Comparison of ENCODE assay signal across 30 mouse cellular contexts in genomic region chr5:34266065-34266464, GRCm38 (mm10). TPM values are rescaled to one million over a fixed set of nuclear protein-coding genes. Genes with fewer than 3 reads are reported as not detected.
A peak's percentile ranks its signal among the peaks of the same experiment; 100 is the strongest.
DNase-seq lines count a peak whose midpoint lies in the region; ATAC-seq and TF ChIP-seq lines count a peak whose summit lies in the region.
"Had no signal": no experiment of that assay in that cellular context is flagged by ENCODE, and none has a peak within 500 bp of the region (broad histone marks: within the 10 kb centered on the region; RNA-seq: fewer than 3 reads in every experiment).

No protein-coding gene starts in this region.

- no peak for TF ChIP-seq CTCF in hindbrain, postnatal 0 days (IDR thresholded peaks at IDR 0.05; ENCODE audit: low read depth)

- H3K9ac ChIP-seq in midbrain, embryonic 11.5 days (ENCODE audit: low read length): no peak overlapping the region
- H3K9ac ChIP-seq in hindbrain, postnatal 0 days (replicated peaks; ENCODE audit: low read length): no peak overlapping the region
- H3K9ac ChIP-seq: embryonic facial prominence, embryonic 13.5 days; forebrain, embryonic 13.5 days; heart, embryonic 12.5 days; heart, embryonic 15.5 days; hindbrain, embryonic 12.5 days; hindbrain, embryonic 15.5 days had no signal

- no peaks in the 10 kb centered on the region for H3K36me3 ChIP-seq in midbrain, embryonic 11.5 days (ENCODE audit: control insufficient read depth, insufficient read depth, low read length)
- H3K36me3 ChIP-seq in midbrain, embryonic 10.5 days: no peaks in the 10 kb centered on the region
- H3K36me3 ChIP-seq in hindbrain, postnatal 0 days (ENCODE audit: insufficient read depth, low read length): no peaks in the 10 kb centered on the region
- H3K36me3 ChIP-seq: embryonic facial prominence, embryonic 10.5 days; embryonic facial prominence, embryonic 13.5 days; forebrain, embryonic 10.5 days; heart, embryonic 12.5 days; heart, embryonic 15.5 days; hindbrain, embryonic 12.5 days; hindbrain, embryonic 15.5 days had no signal

- H3K4me2 ChIP-seq in midbrain, embryonic 11.5 days: no peak overlapping the region
- H3K4me2 ChIP-seq in hindbrain, postnatal 0 days (ENCODE audit: low read depth, low read length): no peak overlapping the region
- H3K4me2 ChIP-seq: embryonic facial prominence, embryonic 13.5 days; forebrain, embryonic 13.5 days; heart, embryonic 12.5 days; heart, embryonic 15.5 days; hindbrain, embryonic 12.5 days; hindbrain, embryonic 15.5 days had no signal

- H3K27me3 ChIP-seq in midbrain, embryonic 11.5 days (ENCODE audit: control insufficient read depth, insufficient read depth, low read length): no peaks in the 10 kb centered on the region
- no peaks in the 10 kb centered on the region for H3K27me3 ChIP-seq in midbrain, embryonic 10.5 days (ENCODE audit: low read depth, poor library complexity, severe bottlenecking)
- H3K27me3 ChIP-seq in hindbrain, postnatal 0 days (ENCODE audit: insufficient read depth, low read length): no peaks in the 10 kb centered on the region
- H3K27me3 ChIP-seq: embryonic facial prominence, embryonic 13.5 days; forebrain, embryonic 13.5 days; heart, embryonic 12.5 days; heart, embryonic 15.5 days; hindbrain, embryonic 12.5 days; hindbrain, embryonic 15.5 days had no signal

- 80% methylated on average over 4 of the region's 4 CpGs for whole genome bisulfite sequencing in midbrain, embryonic 11.5 days
- 85% methylated on average over 4 of the region's 4 CpGs for whole genome bisulfite sequencing in midbrain, embryonic 10.5 days
- WGBS in hindbrain, postnatal 0 days: 76% methylated on average over 4 of the region's 4 CpGs

- DNase-seq in midbrain, embryonic 11.5 days (ENCODE audit: low spot score, missing footprints): peak; percentile 21
- no peak for DNase-seq in midbrain, embryonic 10.5 days (ENCODE audit: low spot score)
- DNase-seq in induced T-regulatory cell, adult 2 months (ENCODE audit: low read depth): peak; percentile 29
- DNase-seq in layer of hippocampus, adult 11-12 months (ENCODE audit: low spot score): no peak
- DNase-seq in hindbrain, postnatal 0 days (ENCODE audit: low spot score): no peak
- DNase-seq: adrenal gland, adult 8-10 months; adrenal gland, postnatal 36 days; cerebellum, adult 9-11 months; embryo, embryonic 11 days; gastrocnemius, postnatal 10 days; heart, adult 18-20 months; heart, postnatal 10 days had no signal

- H3K9me3 ChIP-seq in midbrain, embryonic 11.5 days (ENCODE audit: control insufficient read depth, low read length): no peaks in the 10 kb centered on the region
- H3K9me3 ChIP-seq in midbrain, embryonic 10.5 days (replicated peaks): no peaks in the 10 kb centered on the region
- no peaks in the 10 kb centered on the region for H3K9me3 ChIP-seq in hindbrain, postnatal 0 days (ENCODE audit: low read length)
- H3K9me3 ChIP-seq: embryonic facial prominence, embryonic 10.5 days; embryonic facial prominence, embryonic 13.5 days; forebrain, embryonic 10.5 days; forebrain, embryonic 13.5 days; heart, embryonic 12.5 days; heart, embryonic 15.5 days; hindbrain, embryonic 12.5 days; hindbrain, embryonic 15.5 days had no signal

- H3K27ac ChIP-seq in midbrain, embryonic 11.5 days (ENCODE audit: low read depth, low read length): no peak overlapping the region
- H3K27ac ChIP-seq in midbrain, embryonic 10.5 days (replicated peaks): no peak overlapping the region
- H3K27ac ChIP-seq in hindbrain, postnatal 0 days: no peak overlapping the region
- H3K27ac ChIP-seq: embryonic facial prominence, embryonic 10.5 days; embryonic facial prominence, embryonic 13.5 days; forebrain, embryonic 10.5 days; forebrain, embryonic 13.5 days; heart, embryonic 15.5 days; hindbrain, embryonic 12.5 days; hindbrain, embryonic 15.5 days had no signal

- no peak overlapping the region for H3K4me3 ChIP-seq in midbrain, embryonic 11.5 days (ENCODE audit: low read depth, low read length)
- H3K4me3 ChIP-seq in midbrain, embryonic 10.5 days: no peak overlapping the region
- no peak overlapping the region for H3K4me3 ChIP-seq in hindbrain, postnatal 0 days (ENCODE audit: low read length)
- H3K4me3 ChIP-seq: embryonic facial prominence, embryonic 10.5 days; embryonic facial prominence, embryonic 13.5 days; forebrain, embryonic 10.5 days; forebrain, embryonic 13.5 days; heart, embryonic 12.5 days; heart, embryonic 15.5 days; hindbrain, embryonic 12.5 days; hindbrain, embryonic 15.5 days had no signal

- no peak for ATAC-seq in midbrain, embryonic 11.5 days (ENCODE audit: low FRiP score)
- ATAC-seq in monocyte, adult 5-6 weeks (replicated peaks; ENCODE audit: insufficient number of reproducible peaks, low FRiP score, low TSS enrichment, poor library complexity, severe bottlenecking): peak; percentile 82
- ATAC-seq in hindbrain, postnatal 0 days: no peak
- no peak for ATAC-seq in inflammation-experienced regulatory T-cells, adult 6 months
- ATAC-seq: activated CD4-positive, CD25-positive, alpha-beta regulatory T cell, adult 4 months; CD4-positive, CD25-positive, alpha-beta regulatory T cell, adult 4 months; forebrain, embryonic 13.5 days; forebrain, embryonic 16.5 days; intestine, postnatal 0 days had no signal

- no peaks in the 10 kb centered on the region for H3K4me1 ChIP-seq in midbrain, embryonic 11.5 days (ENCODE audit: control insufficient read depth, insufficient read depth, low read length)
- peaks cover 3% of the 10 kb centered on the region; the same call in 1 of the 2 replicates for H3K4me1 ChIP-seq in midbrain, embryonic 10.5 days
- no peaks in the 10 kb centered on the region for H3K4me1 ChIP-seq in hindbrain, postnatal 0 days (ENCODE audit: insufficient read depth, low read length)
- H3K4me1 ChIP-seq: embryonic facial prominence, embryonic 10.5 days; embryonic facial prominence, embryonic 13.5 days; forebrain, embryonic 10.5 days; hindbrain, embryonic 12.5 days; hindbrain, embryonic 15.5 days had no signal

RNA-seq across cellular contexts. Expression of gene Zfyve28, which starts 22.2 kb away (rescaled TPM):
- polyA plus RNA-seq in midbrain, embryonic 11.5 days (2014; fragmentation: Nextera tagmentation; extraction: Ambion mirVana): 0.75 and 1.0 TPM in 2 replicates
- polyA plus RNA-seq in midbrain, embryonic 10.5 days (2016; fragmentation: Nextera tagmentation; extraction: Ambion mirVana): 1.1 and 2.3 TPM in 2 replicates
- 0.43 to 3.9 TPM (median 0.67 TPM) in 3 replicates for total RNA-seq in monocyte, adult 5-6 weeks (2017)
- 10.1 and 13.9 TPM in 2 replicates for total RNA-seq in hindbrain, postnatal 0 days (2014; rRNA removed)
- 3.0 and 3.8 TPM in 2 replicates for polyA plus RNA-seq in hindbrain, postnatal 0 days (2015; fragmentation: Nextera tagmentation; extraction: Ambion mirVana)
- polyA plus RNA-seq in inflammation-experienced regulatory T-cells, adult 6 months (2017; shearing (Covaris generic)): 1 to 10 TPM; 1.5 to 5.6 (median 4.6) TPM

RNA-seq across cellular contexts. Expression of gene Cfap99, which starts 22.3 kb away (rescaled TPM):
- polyA plus RNA-seq in midbrain, embryonic 11.5 days (2014; fragmentation: Nextera tagmentation; extraction: Ambion mirVana): 0.16 TPM in 1 of 2 replicates, not detected in the other
- not detected in 2 replicates for polyA plus RNA-seq in midbrain, embryonic 10.5 days (2016; fragmentation: Nextera tagmentation; extraction: Ambion mirVana)
- total RNA-seq in monocyte, adult 5-6 weeks (2017): 0.38 TPM in 1 of 3 replicates, not detected in the others
- total RNA-seq in hindbrain, postnatal 0 days (2014; rRNA removed): 0.97 TPM in 1 of 2 replicates, not detected in the other
- polyA plus RNA-seq in hindbrain, postnatal 0 days (2015; fragmentation: Nextera tagmentation; extraction: Ambion mirVana): 0.13 and 0.19 TPM in 2 replicates
- polyA plus RNA-seq in inflammation-experienced regulatory T-cells, adult 6 months (2017; shearing (Covaris generic)): not detected
- total RNA-seq: adrenal gland, postnatal 36 days; gastrocnemius, adult 18-20 months; heart, adult 18-20 months; heart, postnatal 10 days; hematopoietic stem cell, adult 5-6 weeks had no signal
- polyA plus RNA-seq: activated CD4-positive, CD25-positive, alpha-beta regulatory T cell, adult 4 months; C2C12; CD4-positive, CD25-positive, alpha-beta regulatory T cell, adult 4 months; embryonic facial prominence, embryonic 10.5 days; embryonic facial prominence, embryonic 13.5 days; forebrain, embryonic 10.5 days; forebrain, embryonic 13.5 days; forebrain, embryonic 16.5 days; hindbrain, embryonic 15.5 days; intestine, embryonic 14.5 days; intestine, postnatal 0 days had no signal

Comparison
In these comparisons a context has a peak if more than half of its experiments do, and no peak if none do; other contexts are left out.
1. DNase-seq: peak in midbrain, embryonic 11.5 days (single experiment) and induced T-regulatory cell, adult 2 months (single experiment); none in midbrain, embryonic 10.5 days (single experiment), layer of hippocampus, adult 11-12 months (single experiment) and hindbrain, postnatal 0 days (single experiment).